Mouse (Mus musculus): Measurements from ENCODE around the gene Gm20888.
"Not testable (repeated sequence)": the region's sequence is repeated elsewhere in the genome, so short reads cannot be mapped to it uniquely, and the experiment has no call there.

Gm20888 gene

GRCm38 (mm10) chrY:70441582-70441981, at the start of gene Gm20888:
TSS of gene Gm20888 (plus strand) at chrY:70441882.
- DNase-seq (ENCODE audit: low read depth): not testable (repeated sequence)
